Mouse (Mus musculus) layer of hippocampus, adult 2 months (tissue): ENCODE measurements around the gene Arvcf. TPM values are rescaled to one million over a fixed set of nuclear protein-coding genes. Genes with fewer than 3 reads are reported as not detected.

Experiments
- DNase-seq, 2 experiments: peaks; one replicate each; pipeline ENCODE4 v3.0.0; 2022; ENCODE audit warnings: low spot score in 2 of 2
- H3K27ac ChIP-seq: fragments of 200-600 bp; 2 replicates; pipeline ENCODE4 v1.8.1; 2022
- H3K4me3 ChIP-seq: fragments of 200-600 bp; 2 replicates; pipeline ENCODE4 v1.8.1; 2022; ENCODE audit warnings: mild to moderate bottlenecking
- CTCF ChIP-seq: fragments of 200-600 bp; conservative IDR thresholded peaks from 2 replicates; pipeline ENCODE4 v1.8.1; 2022; ENCODE audit warnings: antibody characterized with exemption, mild to moderate bottlenecking, moderate library complexity
- total RNA-seq, 2 experiments: library from RNA; stranded (reverse); gene quantifications; 2 replicates each; pipeline ENCODE4 v1.2.3; 2021

Gene Arvcf
- total RNA-seq, 2 experiments from 2014 or later = 40.4 to 41.4 TPM

GRCm38 (mm10) chr16:18394777-18395619 is 47.0 kb downstream of the Arvcf start:
- TF ChIP-seq CTCF = no peak
- Histone ChIP-seq H3K27ac (peak overlapping the region; percentile 46; the same call in 1 of the 2 replicates), H3K4me3 (no peak overlapping the region)
- DNase-seq = no peak

GRCm38 (mm10) chr16:18395620-18396036 is 47.6 kb downstream of the Arvcf start:
- no peak for DNase-seq
- H3K27ac ChIP-seq = peak overlapping the region; percentile 21; the same call in 1 of the 2 replicates
- no peak for TF ChIP-seq CTCF
- no peak overlapping the region for H3K4me3 ChIP-seq

GRCm38 (mm10) chr16:18396201-18396600 is 48.2 kb downstream of the Arvcf start:
- Histone ChIP-seq H3K27ac (peak overlapping the region; percentile 21; the same call in 1 of the 2 replicates), H3K4me3 (no peak overlapping the region)
- DNase-seq = no peak
- no peak for TF ChIP-seq CTCF

- Histone ChIP-seq H3K4me3 (no peak overlapping the region), H3K27ac (peak overlapping the region; percentile 21; the same call in 1 of the 2 replicates)
- DNase-seq = no peak
- TF ChIP-seq CTCF = no peak
Measured at GRCm38 (mm10) chr16:18396791-18397621, 49.0 kb downstream of the Arvcf start.

GRCm38 (mm10) chr16:18400028-18400427 is 52.0 kb downstream of the Arvcf start:
- TF ChIP-seq CTCF = no peak
- DNase-seq = no peak
- Histone ChIP-seq H3K27ac (no peak overlapping the region), H3K4me3 (no peak overlapping the region)

GRCm38 (mm10) chr16:18400472-18401216 is 52.7 kb downstream of the Arvcf start:
- Histone ChIP-seq H3K27ac (peak overlapping the region; percentile 18; the same call in 1 of the 2 replicates), H3K4me3 (no peak overlapping the region)
- DNase-seq = no peak

GRCm38 (mm10) chr16:18403285-18403684 is 55.3 kb downstream of the Arvcf start:
- no peak for DNase-seq
- TF ChIP-seq CTCF = no peak

More at GRCm38 (mm10) chr16:18400472-18401216, 52.7 kb downstream of the Arvcf start:
- no peak for TF ChIP-seq CTCF

GRCm38 (mm10) chr16:18405091-18405854 is 57.3 kb downstream of the Arvcf start:
- H3K27ac ChIP-seq = peak overlapping the region; percentile 70; the same call in 1 of the 2 replicates
- H3K4me3 ChIP-seq = no peak overlapping the region
- no peak for DNase-seq
- TF ChIP-seq CTCF = no peak

More at GRCm38 (mm10) chr16:18403285-18403684, 55.3 kb downstream of the Arvcf start:
- H3K4me3 ChIP-seq = no peak overlapping the region
- H3K27ac ChIP-seq = no peak overlapping the region

GRCm38 (mm10) chr16:18405876-18406275 is 57.9 kb downstream of the Arvcf start:
- H3K27ac ChIP-seq = peak overlapping the region; percentile 70
- no peak overlapping the region for H3K4me3 ChIP-seq
- no peak for TF ChIP-seq CTCF
- DNase-seq = no peak

- peak; percentile 65 to 69 for DNase-seq
- Histone ChIP-seq H3K4me3 (no peak overlapping the region), H3K27ac (peak overlapping the region; percentile 70; the same call in 1 of the 2 replicates)
- peak; percentile 93; the same call in 1 of the 2 replicates for TF ChIP-seq CTCF
Measured at GRCm38 (mm10) chr16:18406293-18406692, 58.3 kb downstream of the Arvcf start.

- no peak for DNase-seq
- TF ChIP-seq CTCF = no peak
- peak overlapping the region; percentile 48; the same call in 1 of the 2 replicates for H3K27ac ChIP-seq
- H3K4me3 ChIP-seq = no peak overlapping the region
Measured at GRCm38 (mm10) chr16:18407912-18408311, 59.9 kb downstream of the Arvcf start.
